Mouse (Mus musculus): ENCODE measurements around the gene Reps2. TPM values are rescaled to one million over a fixed set of nuclear protein-coding genes. Genes with fewer than 3 reads are reported as not detected.

Gene Reps2
- 81.4 and 93.2 TPM in 2 replicates for polyA plus RNA-seq (2021; fragmentation: Nextera tagmentation)
- long read RNA-seq, experiment 1, partial matches to known transcripts: 3 of 55 reads
- long read RNA-seq, experiment 1, other reads (novel, unspliced or antisense): 52 of 55 reads
- long read RNA-seq, experiment 2, full-length matches to known transcripts: 2 of 51 reads
- long read RNA-seq, experiment 2, partial matches to known transcripts: 6 of 51 reads
- long read RNA-seq, experiment 2, other reads (novel, unspliced or antisense): 43 of 51 reads

DNA sequence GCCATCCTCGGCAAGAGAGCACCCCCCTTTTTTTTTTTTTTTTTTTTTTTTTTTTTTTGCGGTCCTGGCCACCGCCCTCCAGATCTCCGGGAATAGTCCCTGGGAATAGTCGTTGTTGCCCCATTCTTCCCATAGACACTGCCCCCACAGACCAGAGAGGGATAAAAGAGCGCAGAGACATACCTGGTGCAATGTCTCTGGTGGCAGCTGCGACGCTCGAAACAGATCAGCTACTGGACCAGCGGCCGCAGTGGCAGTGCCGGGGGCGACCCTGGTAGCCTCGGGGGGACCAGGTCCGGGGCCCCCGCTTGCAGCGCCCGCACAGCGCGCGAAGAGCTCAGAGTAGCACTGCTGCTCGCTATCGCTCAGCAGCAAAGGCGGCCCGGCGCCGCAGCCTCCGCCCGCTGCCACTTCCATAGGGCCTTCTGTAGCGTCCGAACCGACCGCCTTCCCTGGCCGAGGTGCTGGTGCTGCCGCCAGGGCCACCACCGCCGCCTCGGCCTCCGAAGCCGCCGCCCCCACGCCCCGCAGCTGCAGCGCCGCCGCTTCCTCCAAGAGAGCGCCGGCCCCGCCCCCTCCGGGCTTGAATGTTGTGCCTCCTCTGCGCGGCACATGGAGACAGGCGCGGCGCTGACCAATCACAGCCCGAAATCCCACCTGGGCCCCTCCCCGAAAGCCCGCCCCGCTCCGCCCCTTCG lies at the start of gene Reps2:
Gene Reps2 (minus strand): TSS at position 559 of the 698 bp plus-strand sequence.

Other genes starting within 250 kb of the Reps2 start
- 166 and 188 TPM in 2 replicates for gene Rbbp7, start 116.8 kb upstream of the Reps2 start, polyA plus RNA-seq (2021; fragmentation: Nextera tagmentation)
- gene Txlng, start 185.8 kb upstream of the Reps2 start, polyA plus RNA-seq (2021; fragmentation: Nextera tagmentation): 10.4 and 10.8 TPM in 2 replicates
- 16.3 and 18.1 TPM in 2 replicates for gene Syap1, start 244.8 kb upstream of the Reps2 start, polyA plus RNA-seq (2021; fragmentation: Nextera tagmentation)

Data from layer of hippocampus, adult 6 months (tissue).